Mouse (Mus musculus) cortical plate, adult 2 months (tissue): ENCODE results near the gene Filip1l.

ENCODE experiments used
- CTCF ChIP-seq: fragments of 200-500 bp; IDR thresholded peaks from 2 replicates; pipeline ENCODE4 v1.5.1; 2011; ENCODE audit warnings: mild to moderate bottlenecking, control low read depth, low read length; ENCODE audit not compliant: insufficient read depth; ENCODE audit errors: extremely low read depth
- POLR2A ChIP-seq: fragments of 200-500 bp; IDR thresholded peaks from 2 replicates; pipeline ENCODE4 v1.6.1; 2011; ENCODE audit warnings: mild to moderate bottlenecking, low read length, control low read depth; ENCODE audit not compliant: insufficient read depth; ENCODE audit errors: extremely low read depth

DNA sequence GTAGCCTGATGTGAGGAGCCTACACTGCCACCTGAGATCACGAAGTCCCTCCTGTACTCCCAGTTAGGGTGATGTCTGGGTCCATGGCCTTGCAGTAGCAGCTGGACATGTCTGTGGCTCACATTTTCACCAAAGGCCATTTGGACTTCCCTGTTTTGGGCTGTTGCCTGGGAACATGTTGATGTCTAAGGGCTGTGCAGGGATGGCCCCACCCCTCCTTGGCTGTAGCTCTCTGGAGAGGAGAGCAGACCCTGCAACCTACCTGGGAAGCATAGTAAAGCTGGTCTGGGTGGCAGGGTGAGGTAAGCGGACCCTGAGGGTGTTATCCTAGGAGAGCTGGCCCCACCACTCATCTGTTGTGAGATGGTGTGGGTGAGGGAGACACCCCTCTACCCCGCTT is 7.9 kb downstream of the Filip1l start:
- TF ChIP-seq CTCF (no peak), POLR2A (no peak)
